Mouse (Mus musculus): Measurements from ENCODE around the gene Txnrd2. TPM values are rescaled to one million over a fixed set of nuclear protein-coding genes. Genes with fewer than 3 reads are reported as not detected.

Txnrd2 gene
- 10 to 100 TPM; 15.9 to 16.8 TPM for total RNA-seq (2023)

GRCm38 (mm10) chr16:18426215-18426791, at the start of gene Txnrd2:
TSS of gene Txnrd2 (plus strand) at chr16:18426384.

GRCm38 (mm10) chr16:18426802-18427280, 657 bp downstream of the Txnrd2 start, which contains the start of gene Comt:
TSS of gene Comt (minus strand) at chr16:18426852.

GRCm38 (mm10) chr16:18498558-18498990, 72.4 kb downstream of the Txnrd2 start, which contains the start of the genes Gnb1l and Rtl10:
TSS of gene Gnb1l (plus strand) at chr16:18498713.
TSS of gene Rtl10 (plus strand) at chr16:18498901.

Other genes with a start within 250 kb of the Txnrd2 start
- not detected for gene Ccdc188, start 208.5 kb upstream of the Txnrd2 start, total RNA-seq (2023)
- 10 to 100 TPM; 21.9 to 29.2 TPM for gene Zdhhc8, start 191.2 kb upstream of the Txnrd2 start, total RNA-seq (2023)
- 100 to 1,000 TPM; 180 to 183 TPM for gene Trmt2a, start 177.7 kb upstream of the Txnrd2 start, total RNA-seq (2023)
- 10 to 100 TPM; 98.5 TPM for gene Ranbp1, start 177.7 kb upstream of the Txnrd2 start, total RNA-seq (2023)
- not detected for gene Gm49776, start 168.1 kb upstream of the Txnrd2 start, total RNA-seq (2023)
- 10 to 100 TPM; 47.0 to 55.8 TPM for gene Dgcr8, start 137.1 kb upstream of the Txnrd2 start, total RNA-seq (2023)
- gene Tango2, start 78.3 kb upstream of the Txnrd2 start, total RNA-seq (2023) = 10 to 100 TPM; 36.4 to 44.9 TPM
- 1 to 10 TPM; 5.3 to 7.1 TPM for gene Arvcf, start 78.2 kb upstream of the Txnrd2 start, total RNA-seq (2023)
- gene Comt, start 468 bp downstream of the Txnrd2 start, total RNA-seq (2023) = 10 to 100 TPM; 17.4 to 19.5 TPM
- 1 to 10 TPM; 6.6 to 8.2 TPM for gene Gnb1l, start 72.3 kb downstream of the Txnrd2 start, total RNA-seq (2023)
- gene Rtl10, start 72.5 kb downstream of the Txnrd2 start, total RNA-seq (2023) = 10 to 100 TPM in 1 of 2 experiments, 1 to 10 TPM in 1; 9.7 to 10.7 TPM
- gene Tbx1, start 164.3 kb downstream of the Txnrd2 start, total RNA-seq (2023) = not detected
- gene Gp1bb, start 196.0 kb downstream of the Txnrd2 start, total RNA-seq (2023) = not detected
- not detected for gene Gm49601, start 200.0 kb downstream of the Txnrd2 start, total RNA-seq (2023)
- not detected for gene Sept5, start 203.6 kb downstream of the Txnrd2 start, total RNA-seq (2023)